Mouse (Mus musculus) gastrocnemius, postnatal 36 days (tissue): ENCODE results near the gene Gstcd. TPM values are rescaled to one million over a fixed set of nuclear protein-coding genes. Genes with fewer than 3 reads are reported as not detected.

ENCODE experiments used
- DNase-seq, 2 experiments: peaks; one replicate each; pipeline ENCODE4 v3.0.0; 2022
- intact Hi-C: fragments of 180-260 bp; cut with DNase I; formaldehyde crosslinking; loops from one replicate; pipeline ENCODE4 v1.15.1; 2025
- long read RNA-seq, 2 experiments: library from polyadenylated mRNA; stranded (forward); transcript quantifications; one replicate each; pipeline ENCODE4 v2.0.0; 2021
- total RNA-seq, 2 experiments: library from RNA; stranded (reverse); gene quantifications; 2 replicates each; pipeline ENCODE4 v1.2.3; 2021

The Gstcd gene
- 1 to 10 TPM; 2.1 to 2.6 TPM for total RNA-seq
- long read RNA-seq, experiment 1, partial matches to known transcripts = 0 of 2 reads
- long read RNA-seq, experiment 1, other reads (novel, unspliced or antisense) = 2 of 2 reads
- long read RNA-seq, experiment 2 = 0 reads

DNA sequence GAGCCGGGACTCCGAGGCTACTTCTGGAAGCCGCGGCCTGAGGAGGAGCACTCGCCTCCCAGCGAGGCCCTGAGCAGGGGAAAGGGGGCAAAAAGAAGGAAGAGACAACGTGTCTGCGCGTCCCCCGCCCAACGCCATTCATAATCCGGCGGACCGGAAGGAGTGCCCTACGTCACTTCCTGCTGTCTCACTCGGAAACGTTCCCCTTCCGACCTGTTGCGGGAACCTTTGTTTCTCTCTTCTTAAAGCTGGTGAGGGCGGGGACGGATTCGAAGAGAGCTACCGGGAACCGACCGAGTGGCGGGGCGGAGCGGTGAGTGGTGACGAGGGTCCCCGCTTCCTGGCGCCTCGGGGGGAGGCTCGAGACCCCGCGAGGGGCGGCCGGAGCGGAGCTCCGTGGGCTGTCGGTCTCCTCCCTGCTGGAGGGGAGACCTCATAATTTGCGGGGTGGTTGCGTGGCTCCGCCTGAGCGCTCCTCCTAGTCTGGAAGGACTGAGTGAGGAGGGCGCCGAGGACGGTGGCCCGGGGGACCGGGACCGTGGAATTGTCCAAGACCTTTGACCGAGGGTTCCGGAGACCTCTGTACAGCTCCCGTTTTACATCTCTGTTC lies at the start of gene Gstcd, which contains the start of gene Ints12:
TSS of gene Gstcd (minus strand) at position 370 of the 610 bp plus-strand sequence.
TSS of gene Ints12 (plus strand) at position 177 of the 610 bp plus-strand sequence.
- DNase-seq = peak; percentile 84 to 86
- intact Hi-C loops = loop anchor here (5.0 to 10.0 kb wide), 2 partner anchors 183 to 344 kb away; no protein-coding TSS in a partner anchor

DNA sequence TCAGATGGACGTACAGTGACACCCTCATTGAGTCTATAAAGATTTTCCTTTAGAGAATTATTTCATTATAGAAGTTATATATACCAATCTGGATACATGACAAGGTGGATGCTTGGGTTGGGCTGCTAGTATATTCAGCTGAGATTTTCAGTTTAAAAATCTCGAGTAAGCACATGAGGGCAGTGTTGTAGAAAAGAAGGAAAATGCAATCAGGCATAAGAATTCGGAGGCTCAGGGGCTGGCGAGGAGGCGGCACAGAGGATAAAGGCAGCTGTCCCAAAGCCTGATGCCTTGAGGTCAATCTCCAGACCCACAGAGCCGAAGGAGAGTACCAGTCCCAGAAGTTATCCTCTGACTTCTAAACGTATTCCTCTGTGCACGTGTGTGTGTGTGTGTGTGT lies 40.8 kb upstream of the Gstcd start:
- no peak for DNase-seq
- intact Hi-C loops = no loop called here

DNA sequence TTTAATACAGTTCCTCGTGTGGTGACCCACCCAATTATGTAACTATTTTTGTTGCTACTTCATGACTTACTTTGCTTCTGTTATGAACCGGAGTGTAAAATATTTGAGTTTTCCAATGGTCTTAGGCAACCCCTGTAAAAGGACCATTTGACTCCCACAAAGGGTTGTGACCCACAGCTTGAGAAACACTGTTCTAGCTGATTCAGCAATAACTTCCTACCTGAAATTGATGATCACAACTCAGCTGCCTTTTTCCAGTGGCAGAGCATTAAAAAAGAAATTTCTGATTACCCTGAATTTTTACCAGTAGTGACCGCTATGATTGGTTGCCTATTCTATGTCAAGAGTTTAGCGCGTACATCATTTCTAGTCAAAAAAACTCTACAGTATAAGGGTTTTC lies 39.5 kb upstream of the Gstcd start:
- intact Hi-C loops = no loop called here
- DNase-seq = no peak

DNA sequence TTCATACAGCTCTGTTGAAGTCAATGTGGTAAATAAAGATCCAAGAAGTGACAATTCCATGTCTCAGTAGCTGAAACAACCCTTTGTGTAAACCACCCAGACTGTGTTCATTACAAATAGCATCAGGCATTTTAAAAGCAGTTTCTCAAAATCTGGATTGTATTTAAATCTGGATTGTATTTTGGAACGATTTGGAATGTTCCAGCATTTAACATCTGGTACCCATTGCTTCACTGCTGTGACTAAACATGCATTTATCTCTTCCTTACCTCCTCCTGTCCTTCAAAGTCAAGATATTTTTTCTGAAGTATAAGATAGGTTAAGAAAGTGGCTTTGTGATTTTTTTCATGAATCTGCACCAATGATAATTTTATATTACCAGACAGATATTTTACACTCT lies 21.4 kb upstream of the Gstcd start:
- intact Hi-C loops = no loop called here
- DNase-seq = no peak

DNA sequence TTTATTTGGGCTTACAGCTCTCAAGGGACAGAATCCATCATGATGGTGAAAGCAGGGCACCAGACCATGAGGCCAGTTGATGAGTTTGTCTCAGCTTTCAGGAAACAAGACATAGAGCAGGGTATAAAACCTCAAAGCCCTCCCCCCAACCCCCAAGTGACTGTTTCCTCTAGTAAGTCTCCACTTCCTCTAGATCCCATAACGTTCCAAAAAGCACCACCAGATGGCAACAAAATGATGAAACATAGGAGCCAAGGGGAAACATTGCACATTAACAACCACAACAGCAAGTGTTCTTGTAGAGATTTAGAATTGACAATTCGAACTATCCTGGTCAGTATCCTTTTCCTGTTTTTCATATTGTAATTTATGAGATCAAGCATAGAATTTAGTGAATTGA lies 19.9 kb upstream of the Gstcd start:
- no peak for DNase-seq

DNA sequence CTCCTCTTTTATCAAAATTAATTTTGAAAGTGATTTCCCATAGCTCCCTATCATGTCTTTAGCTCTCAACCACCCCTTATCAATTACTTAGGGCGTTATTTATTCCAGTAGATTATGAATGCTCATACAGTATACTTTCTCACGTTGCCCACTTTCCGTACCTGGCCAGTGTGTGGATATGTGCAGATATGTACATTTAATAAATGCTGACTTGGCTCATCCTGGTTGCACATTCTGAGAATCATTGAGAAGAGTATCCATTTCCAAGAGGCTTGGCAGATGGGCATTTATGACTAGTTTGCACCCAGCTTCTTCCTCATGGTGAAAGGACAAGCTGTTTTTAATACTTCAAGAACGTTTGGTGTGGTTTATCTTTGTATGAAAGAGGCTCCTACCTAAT lies 18.0 kb upstream of the Gstcd start:
- intact Hi-C loops = no loop called here

More for the DNA sequence above, 19.9 kb upstream of the Gstcd start:
- intact Hi-C loops = no loop called here

DNA sequence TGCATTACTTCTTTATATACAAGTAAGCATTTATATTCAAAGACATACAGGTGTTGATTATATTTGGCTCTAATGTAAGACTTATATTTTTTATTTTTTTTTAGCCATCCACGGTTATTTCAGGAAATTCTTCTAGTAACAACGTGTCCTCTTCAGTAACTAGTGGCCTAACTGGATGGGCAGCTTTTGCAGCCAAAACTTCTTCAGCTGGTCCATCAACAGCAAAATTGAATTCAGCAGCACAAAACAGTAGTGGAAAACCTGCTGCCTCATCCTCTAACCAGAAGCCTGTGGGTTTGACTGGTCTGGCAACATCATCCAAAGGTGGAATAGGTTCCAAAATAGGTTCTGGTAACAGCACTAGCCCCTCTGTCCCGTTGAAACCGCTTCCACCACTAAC lies 16.9 kb upstream of the Gstcd start:
- intact Hi-C loops = no loop called here

More for the DNA sequence above, 18.0 kb upstream of the Gstcd start:
- DNase-seq = no peak

DNA sequence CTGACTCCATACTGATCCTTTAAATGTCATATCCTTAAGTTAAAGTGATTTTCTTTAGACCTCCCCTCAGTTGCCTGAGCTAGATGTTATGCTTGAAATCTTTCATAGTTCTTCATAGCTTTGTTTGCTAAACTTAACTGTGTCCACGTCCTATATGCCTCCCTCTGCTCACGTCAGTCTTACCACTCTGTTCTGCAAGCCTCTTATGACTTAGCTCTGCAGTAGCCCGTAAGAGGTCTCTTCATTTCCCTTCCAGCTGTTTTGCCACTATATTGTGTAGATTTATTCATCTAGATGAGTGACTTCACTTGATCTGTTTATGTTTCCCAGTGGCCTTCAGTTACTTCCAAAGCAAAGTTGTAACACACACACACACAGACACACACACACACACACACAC lies 12.6 kb upstream of the Gstcd start:
- DNase-seq = no peak
- intact Hi-C loops = no loop called here

More for the DNA sequence above, 16.9 kb upstream of the Gstcd start:
- DNase-seq = no peak

DNA sequence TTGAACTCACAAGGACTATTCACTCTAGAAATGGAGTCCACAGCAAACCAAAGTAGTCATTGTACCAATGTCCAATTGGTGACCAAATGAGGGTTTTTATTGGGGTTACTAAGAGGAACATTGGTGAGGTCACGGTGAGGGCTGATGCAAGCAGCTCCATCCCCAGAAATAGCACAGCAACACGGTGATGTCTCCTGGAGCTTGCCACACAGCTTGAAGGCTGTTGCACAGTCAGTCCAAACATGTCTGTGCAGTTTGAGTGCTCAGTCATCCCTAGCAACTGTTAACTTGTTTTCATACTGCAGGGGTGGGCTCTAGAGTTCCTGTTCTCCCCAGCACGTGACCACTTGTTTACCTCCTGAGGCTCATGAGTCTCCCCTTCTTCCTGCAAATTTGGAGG lies 11.9 kb upstream of the Gstcd start:
- intact Hi-C loops = no loop called here
- DNase-seq = no peak

DNA sequence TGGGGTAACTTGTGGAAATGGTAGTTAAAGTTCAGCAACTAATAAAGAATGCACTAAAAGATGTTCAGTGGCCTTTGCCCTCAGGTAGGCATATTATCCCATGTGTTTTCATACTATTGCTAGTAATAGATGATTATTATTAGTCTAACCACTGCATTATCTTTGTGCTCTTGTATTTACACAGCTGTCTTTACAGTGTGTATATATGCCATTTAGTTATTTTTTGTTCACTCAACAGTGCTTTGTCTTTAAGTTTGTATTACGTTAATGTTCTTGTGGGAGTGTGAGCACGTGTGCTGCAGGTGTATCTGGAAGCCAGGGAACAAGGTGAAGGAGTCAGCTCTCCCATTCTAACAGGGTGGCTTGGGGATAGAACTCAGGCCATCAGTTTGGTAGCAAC lies 7.1 kb upstream of the Gstcd start:
- intact Hi-C loops = loop anchor here (10.0 kb wide), 1 partner anchor 176 kb away; no protein-coding TSS in a partner anchor

DNA sequence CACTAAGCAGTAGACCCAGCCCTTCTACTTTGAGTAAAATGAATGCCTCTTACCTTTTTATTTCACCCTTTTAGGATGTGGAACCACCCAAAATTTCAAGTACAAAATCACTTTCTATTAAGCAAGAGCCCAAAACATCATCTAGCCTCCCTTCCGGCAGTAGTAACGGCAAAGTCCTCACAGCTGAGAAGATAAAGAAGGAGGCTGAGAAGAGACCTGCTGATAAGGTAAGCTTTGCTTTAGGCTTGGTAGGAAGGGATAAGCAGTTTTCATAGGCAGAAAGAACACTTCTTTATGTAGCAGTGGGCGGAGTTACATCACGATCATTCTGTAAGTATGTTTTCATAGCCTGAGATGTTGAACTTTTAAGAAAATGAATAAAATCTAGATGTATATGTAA lies 6.5 kb upstream of the Gstcd start:
- intact Hi-C loops = loop anchor here (10.0 kb wide), 1 partner anchor 176 kb away; no protein-coding TSS in a partner anchor
- no peak for DNase-seq

More for the DNA sequence above, 7.1 kb upstream of the Gstcd start:
- no peak for DNase-seq

DNA sequence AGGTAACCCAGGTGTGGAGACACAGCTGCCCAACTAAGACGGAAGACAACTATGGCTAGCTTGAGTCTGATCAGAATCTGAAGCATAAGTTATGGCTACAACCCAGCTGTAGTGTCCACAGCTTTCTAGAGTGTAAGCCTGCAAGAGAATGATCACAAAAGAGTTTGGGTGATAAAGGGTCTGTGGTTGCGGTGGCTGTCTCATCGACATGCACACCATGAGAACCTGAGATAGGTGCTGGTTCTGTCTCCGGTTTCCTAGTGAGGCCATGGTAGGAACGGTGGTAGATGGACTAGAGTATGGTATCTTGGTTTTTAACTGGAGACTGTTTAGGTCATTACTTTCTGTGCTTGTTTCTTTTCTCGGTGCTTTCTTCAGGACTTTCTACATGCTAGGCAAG lies 6.1 kb upstream of the Gstcd start:
- no peak for DNase-seq
- intact Hi-C loops = loop anchor here (10.0 kb wide), 1 partner anchor 177 kb away; no protein-coding TSS in a partner anchor

DNA sequence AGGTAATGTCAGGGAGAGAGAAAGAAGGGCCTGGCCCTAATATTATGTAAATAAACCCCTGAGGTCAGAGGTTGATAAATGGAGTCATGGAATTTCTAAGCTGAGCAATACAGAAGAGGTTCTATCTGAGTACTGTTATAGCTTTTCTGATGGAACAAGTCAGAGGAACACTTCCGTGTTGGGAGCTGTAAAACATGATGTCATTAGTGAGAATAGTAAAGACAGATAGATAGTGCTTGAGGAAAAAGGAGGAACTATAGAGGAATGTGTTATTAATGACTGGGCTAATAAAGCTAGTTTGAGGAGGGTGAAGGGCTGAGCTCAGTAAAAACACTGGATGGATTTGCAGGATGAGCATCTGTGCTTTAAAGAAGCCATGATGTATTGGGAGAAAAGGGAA lies 2.5 kb upstream of the Gstcd start:
- no peak for DNase-seq
- intact Hi-C loops = loop anchor here (5.0 to 10.0 kb wide), 2 partner anchors 180 to 347 kb away; no protein-coding TSS in a partner anchor

DNA sequence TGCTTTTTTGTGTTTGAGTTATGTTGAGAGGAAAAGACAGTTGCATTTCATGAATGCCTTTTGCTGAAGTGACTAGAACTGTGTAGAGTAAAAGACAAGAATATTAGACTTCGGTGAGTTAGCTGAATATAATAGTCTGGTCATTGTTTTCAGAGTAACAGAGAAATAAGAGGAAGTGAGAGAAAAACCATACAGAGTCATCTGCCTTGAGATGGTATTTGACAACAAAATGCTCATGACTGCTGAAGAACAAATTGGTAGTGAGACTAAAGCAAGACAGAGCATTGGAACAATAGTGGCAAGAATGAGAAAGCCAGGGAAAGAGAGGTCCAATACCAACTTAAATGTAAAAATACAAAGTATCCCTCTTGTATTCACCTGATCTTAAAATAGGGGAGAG lies 1.1 kb upstream of the Gstcd start:
- DNase-seq = no peak
- intact Hi-C loops = loop anchor here (5.0 to 10.0 kb wide), 2 partner anchors 182 to 346 kb away; no protein-coding TSS in a partner anchor

DNA sequence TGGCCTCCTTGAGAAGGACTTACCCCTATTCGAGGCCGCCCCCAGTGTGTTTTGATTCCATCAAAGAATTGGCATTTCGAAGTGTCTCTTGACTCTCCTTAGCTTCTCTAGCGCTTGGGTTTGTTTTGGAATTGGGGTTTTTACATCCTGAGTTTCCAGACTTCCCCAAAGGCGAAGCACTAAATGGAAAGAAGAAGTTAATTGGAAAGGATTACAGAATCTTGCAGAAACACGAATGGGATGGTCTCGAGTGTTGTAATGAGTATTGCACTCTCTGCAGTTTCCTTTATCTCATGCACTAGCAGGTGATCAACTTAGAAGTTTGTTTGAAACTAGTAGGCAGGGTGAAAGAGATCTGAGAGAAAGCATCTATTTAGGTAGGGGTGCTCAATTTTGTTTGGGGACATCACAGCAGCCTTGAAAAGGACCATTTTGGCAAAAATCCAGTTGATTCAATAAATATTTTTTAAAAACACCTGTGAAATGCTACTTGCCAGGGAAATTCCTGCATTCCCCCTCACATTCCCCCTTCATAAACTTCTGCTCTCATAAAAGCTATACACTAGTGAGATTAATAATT lies 531 bp upstream of the Gstcd start:
- intact Hi-C loops = loop anchor here (5.0 to 10.0 kb wide), 2 partner anchors 182 to 345 kb away; no protein-coding TSS in a partner anchor
- no peak for DNase-seq

DNA sequence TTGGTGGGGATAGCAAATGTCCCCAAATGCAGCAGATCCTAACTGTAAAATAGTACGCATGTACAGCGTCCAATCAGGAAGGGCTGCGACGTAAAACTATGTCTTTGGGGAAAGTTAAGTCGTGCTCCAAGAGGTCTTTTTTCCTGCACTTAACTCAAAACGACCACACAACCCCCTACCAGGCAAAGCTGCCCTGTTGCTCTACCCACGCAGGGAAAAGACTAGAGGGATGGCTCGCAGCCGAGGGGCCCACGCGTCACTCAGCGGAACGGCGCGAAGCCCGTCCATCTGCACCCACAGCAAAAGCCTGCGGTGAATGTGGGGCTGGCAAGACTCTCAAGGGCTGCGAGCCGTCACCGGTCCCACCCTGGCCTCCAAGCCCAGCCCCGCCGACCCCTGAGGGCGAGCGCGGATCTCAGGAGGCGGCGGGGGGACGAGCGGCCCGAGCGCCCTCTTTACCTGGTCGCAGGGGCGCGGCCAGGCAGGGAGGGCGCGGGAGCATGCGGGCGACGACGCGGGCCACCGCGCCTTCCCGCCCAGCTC lies 641 bp downstream of the Gstcd start:
- DNase-seq = no peak
- intact Hi-C loops = loop anchor here (5.0 to 10.0 kb wide), 2 partner anchors 184 to 344 kb away; no protein-coding TSS in a partner anchor

DNA sequence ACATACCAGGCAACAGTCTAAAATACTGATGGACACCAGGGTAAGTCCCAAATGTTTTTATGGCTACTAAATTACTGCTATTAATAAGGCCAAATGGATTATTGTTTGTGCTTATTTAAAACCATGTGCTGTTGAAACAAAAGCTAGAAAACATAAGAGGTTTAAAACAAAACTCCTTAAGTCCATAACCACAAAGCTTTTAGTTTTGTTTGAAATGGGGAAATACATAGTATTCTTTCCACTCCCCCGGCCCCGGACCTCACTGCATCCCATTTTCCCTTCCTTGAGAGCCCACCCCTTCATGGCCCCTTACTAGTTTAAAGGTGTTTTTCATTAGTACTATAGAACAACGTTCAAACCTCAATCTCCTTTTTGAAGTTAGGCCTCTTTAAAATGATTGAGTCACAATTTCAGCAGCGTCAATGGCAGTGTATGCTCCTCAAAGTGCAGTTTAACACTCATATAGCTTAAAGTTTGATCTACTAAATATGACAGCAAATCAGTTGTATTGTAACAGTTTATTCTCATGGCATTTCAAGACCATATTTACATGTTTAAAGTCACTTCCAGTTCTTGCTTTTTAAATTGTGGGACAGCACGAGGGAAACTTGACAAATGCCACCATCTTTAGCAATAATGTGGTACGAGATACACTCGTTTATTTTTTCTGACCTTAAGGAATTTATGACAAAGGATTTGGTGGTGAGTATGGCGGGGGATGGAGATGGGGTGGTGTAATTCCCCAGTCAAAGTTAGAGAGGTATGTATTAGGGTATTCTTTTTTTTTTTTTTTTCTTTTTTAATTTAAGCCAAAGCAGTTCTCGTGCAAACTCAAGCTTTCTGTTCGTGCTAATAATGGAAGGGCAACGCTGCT lies 1.3 kb downstream of the Gstcd start:
- intact Hi-C loops = loop anchor here (5.0 to 10.0 kb wide), 2 partner anchors 184 to 343 kb away; no protein-coding TSS in a partner anchor
- no peak for DNase-seq

DNA sequence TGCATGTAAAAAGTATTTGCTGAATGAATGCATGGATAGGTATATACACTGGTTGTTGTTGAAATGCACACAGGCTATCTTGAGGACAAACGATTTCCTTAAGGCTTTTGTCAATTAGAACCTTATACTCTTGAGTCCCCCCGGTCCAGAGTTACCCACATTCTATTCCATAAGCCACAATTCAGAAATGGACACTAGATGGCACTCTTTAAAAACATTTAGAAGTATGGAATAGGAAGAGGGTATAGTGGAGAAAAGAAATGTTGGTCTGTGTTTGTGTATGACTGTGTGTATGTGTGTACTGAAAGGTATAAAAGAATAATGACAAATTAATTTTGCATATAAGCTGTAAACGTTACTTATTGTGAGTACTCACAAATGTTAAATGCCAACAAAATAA lies 6.0 kb downstream of the Gstcd start:
- intact Hi-C loops = no loop called here
- no peak for DNase-seq

DNA sequence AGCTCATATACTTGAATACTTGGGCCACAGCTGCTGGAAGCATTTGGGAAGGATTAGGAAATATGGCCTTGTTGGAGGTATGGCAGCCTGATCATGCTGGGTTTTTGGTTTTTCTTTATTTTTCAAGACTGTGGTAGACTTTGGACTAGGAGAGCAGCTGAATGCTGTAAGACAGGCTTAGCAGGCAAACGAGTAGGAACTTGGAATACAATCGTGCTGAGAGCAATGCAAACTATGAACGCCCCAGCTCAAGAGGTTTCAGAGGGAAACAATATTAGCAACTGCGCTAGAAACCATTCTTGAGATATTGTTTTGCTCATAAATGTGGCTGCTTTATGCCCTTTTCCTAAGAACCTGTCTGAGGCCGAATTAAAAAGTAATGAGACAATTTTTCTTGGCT lies 9.1 kb downstream of the Gstcd start:
- DNase-seq = no peak
- intact Hi-C loops = no loop called here

DNA sequence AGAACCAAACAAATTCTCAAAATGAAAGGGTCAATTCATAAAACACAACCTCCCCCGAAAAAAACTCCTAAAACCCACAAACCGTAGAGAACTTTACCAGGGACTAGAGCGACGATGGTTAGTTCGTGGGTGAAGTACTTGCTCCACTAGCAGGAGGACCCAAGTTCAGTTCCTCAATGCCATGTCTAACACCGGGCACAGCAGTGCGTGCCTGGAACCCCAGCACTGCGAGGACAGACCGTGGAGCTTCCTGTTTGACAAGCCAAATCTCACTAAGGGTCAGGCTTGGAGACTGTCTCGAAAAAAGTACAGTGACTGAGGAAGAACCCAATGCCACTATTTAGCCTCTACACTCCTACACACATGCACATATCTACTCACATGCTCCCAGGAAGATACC lies 16.3 kb downstream of the Gstcd start:
- intact Hi-C loops = no loop called here
- no peak for DNase-seq
